Mouse (Mus musculus) pancreas, adult 10 weeks (tissue): ENCODE measurements around the gene Naa60. TPM values are rescaled to one million over a fixed set of nuclear protein-coding genes. Genes with fewer than 3 reads are reported as not detected.

Source experiments
- polyA plus RNA-seq: library from polyadenylated mRNA; stranded (reverse); fragments of 350-450 nt; fragmentation: Illumina TruSeq; extraction: RNeasy Lipid Tissue Mini Kit (QIAGEN cat#74804); gene quantifications from one replicate; pipeline ENCODE4 v1.2.3, GENCODE M21; 2015; ENCODE audit warnings: low read depth, low replicate concordance; ENCODE audit not compliant: insufficient read depth

The Naa60 gene
- 18.0 TPM for polyA plus RNA-seq

DNA sequence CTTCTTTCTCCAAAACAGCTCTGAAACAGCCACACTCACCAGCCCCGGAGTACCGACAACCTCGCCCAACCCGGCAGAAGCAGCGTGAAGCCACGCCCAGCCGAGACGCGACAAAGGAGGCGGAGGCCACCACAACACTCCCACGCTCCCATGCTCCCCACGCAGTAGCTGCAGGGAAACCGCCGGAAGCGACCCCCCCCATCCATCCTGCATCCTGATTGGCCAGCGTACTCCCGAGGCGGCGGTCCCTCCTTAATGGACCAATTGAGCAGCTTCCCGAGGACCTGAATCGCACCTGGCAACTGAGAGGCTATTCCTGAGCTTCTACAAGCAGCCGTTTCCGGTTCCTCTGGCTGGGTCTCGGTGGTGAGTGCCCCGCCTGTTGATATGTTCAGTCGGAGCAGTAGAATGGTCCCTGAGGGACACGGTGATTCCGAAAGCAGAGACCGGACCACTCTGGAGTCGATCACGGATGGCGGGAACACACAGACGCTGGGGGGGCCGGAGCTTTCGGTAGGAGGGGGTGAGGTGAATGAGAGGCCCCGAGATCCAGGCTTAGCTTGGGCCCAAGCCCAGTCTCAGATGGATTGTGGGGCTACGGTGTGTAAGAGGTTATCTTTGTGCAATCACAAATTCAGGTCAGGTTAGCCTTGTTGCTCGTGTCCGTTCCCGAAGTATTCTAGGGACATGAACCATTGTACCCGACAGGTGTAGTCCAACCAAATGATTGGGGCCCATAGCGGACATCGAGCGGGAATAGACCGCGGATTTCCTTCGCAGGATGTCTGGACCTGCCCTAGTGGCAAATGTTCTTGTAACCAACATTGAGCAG, at the start of gene Naa60:
Gene Naa60 (plus strand): TSS at position 160 of the 832 bp plus-strand sequence.

DNA sequence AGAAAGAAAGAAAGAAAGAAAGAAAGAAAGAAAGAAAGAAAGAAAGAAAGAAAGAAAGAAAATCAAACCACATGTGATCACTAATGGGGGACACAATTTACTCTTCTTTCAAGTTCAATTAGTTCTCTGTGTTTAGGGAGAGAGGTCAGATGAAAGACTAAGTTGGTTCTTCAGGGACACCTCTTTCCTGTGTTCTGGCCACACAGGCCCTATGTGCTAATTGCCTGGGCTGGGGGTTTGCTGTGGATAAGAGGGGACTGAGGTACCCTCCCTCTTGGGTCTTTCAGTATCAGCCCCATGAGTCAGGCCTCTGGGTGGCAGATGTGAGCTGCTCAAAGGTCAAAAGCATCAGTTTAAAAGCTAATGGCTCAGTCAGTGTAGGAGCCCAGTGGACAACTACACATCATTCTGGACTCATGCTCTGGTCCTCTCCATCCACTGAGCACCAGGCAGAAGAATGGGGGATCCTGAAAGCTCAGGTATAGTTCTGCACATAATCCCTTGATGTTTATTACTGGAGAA, 41.5 kb upstream of the Naa60 start, which contains the start of gene Olfr15:
Gene Olfr15 (plus strand): TSS at position 291 of the 522 bp plus-strand sequence.

DNA sequence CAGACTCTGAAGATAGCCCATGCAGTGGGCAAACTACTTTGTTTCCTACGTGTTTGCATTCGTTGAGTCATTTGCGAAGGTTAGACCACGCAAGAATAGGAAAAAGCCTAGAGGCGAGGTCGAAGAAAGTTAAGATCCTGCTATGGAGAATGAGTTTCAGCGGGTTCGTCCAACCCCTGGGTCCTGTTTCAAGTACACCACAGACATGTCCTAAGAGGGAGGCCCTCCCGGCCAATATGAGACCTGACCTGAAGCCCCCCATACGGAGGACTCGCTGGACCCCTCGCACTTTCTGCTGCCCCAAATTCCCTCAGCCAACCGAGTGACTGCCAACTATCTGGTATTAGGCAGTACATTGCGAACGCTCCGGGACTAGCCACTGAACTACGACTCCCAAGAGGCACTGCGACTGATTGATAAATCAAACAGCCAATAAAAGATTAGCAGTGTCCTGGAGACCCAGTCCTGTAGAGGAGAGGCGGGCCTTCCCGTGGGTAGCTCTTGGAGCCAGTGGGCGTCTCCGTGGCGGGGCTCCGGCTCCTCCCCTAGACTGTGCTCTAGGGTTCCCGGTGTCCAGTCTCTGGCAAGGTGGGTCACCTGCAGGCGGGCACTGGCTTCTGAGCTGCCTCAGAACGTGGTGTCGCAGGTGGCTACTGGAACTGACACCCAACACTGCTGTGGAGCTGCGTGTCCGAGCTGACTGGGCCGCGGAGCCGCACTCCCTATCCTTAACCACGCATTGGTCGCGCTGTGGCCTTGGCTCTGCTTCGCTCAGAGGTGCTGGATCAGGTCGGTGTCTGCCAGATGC, 25.3 kb upstream of the Naa60 start, which contains the start of gene Zfp174:
Gene Zfp174 (plus strand): TSS at position 558 of the 808 bp plus-strand sequence.

DNA sequence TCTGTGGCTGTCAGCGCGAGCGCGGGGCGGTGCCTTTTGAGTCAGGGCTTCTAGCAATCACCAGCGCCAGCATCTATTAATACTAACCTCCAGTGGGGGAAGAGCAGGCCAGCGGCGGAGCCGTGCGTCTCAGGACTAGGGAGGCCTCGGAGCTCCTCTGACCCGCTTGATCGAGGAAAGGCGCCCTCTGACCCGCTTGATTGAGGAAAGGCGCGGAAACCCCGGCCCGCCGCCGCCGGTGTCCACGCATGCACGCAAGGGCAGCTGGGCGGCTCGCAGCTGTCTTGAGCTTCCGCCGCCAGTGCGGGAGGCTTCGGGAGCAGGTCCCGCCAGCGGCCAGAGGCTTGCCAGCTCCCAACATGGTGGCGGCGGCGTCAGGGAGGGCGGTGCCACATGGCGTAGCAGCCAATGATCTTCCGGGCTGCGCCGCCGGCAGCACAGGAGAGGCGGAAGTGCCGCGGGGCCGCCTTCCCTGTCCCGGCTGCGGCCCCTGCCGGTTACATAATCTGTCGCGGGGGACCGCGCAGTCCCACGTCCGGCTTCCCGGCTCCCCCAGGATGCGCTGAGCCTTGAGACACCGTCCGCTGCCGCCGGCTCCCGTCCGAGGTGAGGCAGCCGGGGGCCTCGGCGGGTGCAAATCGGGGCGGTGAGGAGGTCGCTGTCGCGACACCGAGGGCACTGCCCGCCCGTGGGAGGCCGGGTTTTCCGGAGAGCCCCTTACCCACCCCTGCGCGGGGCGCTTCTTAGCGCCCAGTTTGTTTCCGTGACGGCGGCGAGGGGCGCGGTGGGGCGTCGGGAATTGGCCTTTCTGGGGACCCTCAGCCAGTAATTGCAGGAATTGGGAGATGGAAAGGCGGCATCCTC, 12.3 kb downstream of the Naa60 start, which contains the start of the genes Zfp597 and Gm20695:
Gene Zfp597 (minus strand): TSS at position 361 of the 864 bp plus-strand sequence.
Gene Gm20695 (plus strand): TSS at position 448 of the 864 bp plus-strand sequence.

DNA sequence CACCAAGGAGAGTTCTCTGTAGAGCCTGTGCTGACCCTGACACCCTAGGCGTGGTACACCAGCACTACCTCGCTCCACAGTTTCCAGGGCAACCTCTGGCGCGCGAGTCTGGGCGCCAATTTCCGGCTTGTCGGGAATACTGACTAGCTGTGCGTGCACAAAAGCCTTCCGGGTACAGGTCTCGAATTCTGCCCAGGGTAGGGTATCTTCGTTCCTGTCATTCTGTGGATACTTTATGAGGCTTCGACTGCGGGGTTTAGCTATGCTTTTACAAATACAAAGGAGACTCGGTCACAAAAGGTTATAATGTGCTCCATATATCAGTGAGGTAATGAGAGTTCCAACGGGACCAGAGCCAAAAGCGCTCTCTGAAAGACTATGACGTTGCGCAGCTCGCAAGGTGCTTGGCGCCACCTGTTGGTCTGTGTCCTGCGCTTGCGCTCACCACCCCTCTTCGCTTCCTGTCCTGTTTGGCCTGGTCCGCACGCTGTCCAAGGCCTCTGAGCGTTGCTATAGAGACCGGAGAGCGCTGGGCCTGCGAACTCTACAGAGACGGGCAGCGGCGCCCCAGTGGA, 36.4 kb downstream of the Naa60 start, which contains the start of the genes 1700037C18Rik and Cluap1:
Gene 1700037C18Rik (minus strand): TSS at position 153 of the 575 bp plus-strand sequence.
Gene Cluap1 (plus strand): TSS at position 265 of the 575 bp plus-strand sequence.

Other genes starting within 250 kb of the Naa60 start
- not detected for gene Mefv, start 154.3 kb upstream of the Naa60 start, polyA plus RNA-seq
- 11.1 TPM for gene Zfp263, start 128.3 kb upstream of the Naa60 start, polyA plus RNA-seq
- not detected for gene Olfr15, start 41.5 kb upstream of the Naa60 start, polyA plus RNA-seq
- 0.96 TPM for gene Zfp174, start 25.1 kb upstream of the Naa60 start, polyA plus RNA-seq
- gene Zfp597, start 12.2 kb downstream of the Naa60 start, polyA plus RNA-seq: 3.2 TPM
- not detected for gene Gm20695, start 12.3 kb downstream of the Naa60 start, polyA plus RNA-seq
- 0.61 TPM for gene 1700037C18Rik, start 36.3 kb downstream of the Naa60 start, polyA plus RNA-seq
- gene Cluap1, start 36.4 kb downstream of the Naa60 start, polyA plus RNA-seq: 4.0 TPM
- not detected for gene Nlrc3, start 104.3 kb downstream of the Naa60 start, polyA plus RNA-seq
- 7.0 TPM for gene Slx4, start 131.4 kb downstream of the Naa60 start, polyA plus RNA-seq
- not detected for gene Dnase1, start 164.6 kb downstream of the Naa60 start, polyA plus RNA-seq
- 12.6 TPM for gene Trap1, start 205.5 kb downstream of the Naa60 start, polyA plus RNA-seq